Mouse (Mus musculus) gastrocnemius, adult 2 months (tissue): ENCODE measurements around the gene Gm20521. TPM values are rescaled to one million over a fixed set of nuclear protein-coding genes. Genes with fewer than 3 reads are reported as not detected.
"Not testable (repeated sequence)": the region's sequence is repeated elsewhere in the genome, so short reads cannot be mapped to it uniquely, and the experiment has no call there.

Experiments
- DNase-seq: peaks from one replicate; pipeline ENCODE4 v3.0.0; 2022
- H3K27ac ChIP-seq: fragments of 200-600 bp; 2 replicates; pipeline ENCODE4 v1.8.1; 2022; ENCODE audit warnings: mild to moderate bottlenecking
- H3K4me3 ChIP-seq: fragments of 200-600 bp; 2 replicates; pipeline ENCODE4 v1.8.1; 2022; ENCODE audit warnings: mild to moderate bottlenecking, moderate library complexity
- CTCF ChIP-seq: fragments of 200-600 bp; IDR thresholded peaks from 2 replicates; pipeline ENCODE4 v1.8.1; 2022; ENCODE audit warnings: antibody characterized with exemption, mild to moderate bottlenecking, moderate library complexity
- intact Hi-C: fragments of 180-260 bp; cut with DNase I; formaldehyde crosslinking; loops from one replicate; pipeline ENCODE4 v1.15.1; 2025
- total RNA-seq, 2 experiments: library from RNA; stranded (reverse); gene quantifications; 2 replicates each; pipeline ENCODE4 v1.2.3; 2021

The Gm20521 gene
- total RNA-seq, 2 experiments from 2014 or later = 0.56 to 4.4 TPM

GRCm38 (mm10) chr14:54942479-54942878, 59.2 kb downstream of the Gm20521 start:
- intact Hi-C loops = no loop called here
- TF ChIP-seq CTCF = no peak
- Histone ChIP-seq H3K27ac (no peak overlapping the region), H3K4me3 (no peak overlapping the region)
- DNase-seq = no peak

- TF ChIP-seq CTCF = no peak
- H3K27ac ChIP-seq = no peak overlapping the region
- intact Hi-C loops = no loop called here
- H3K4me3 ChIP-seq = no peak overlapping the region
- no peak for DNase-seq
Observed at GRCm38 (mm10) chr14:54943971-54944370, 60.7 kb downstream of the Gm20521 start.

GRCm38 (mm10) chr14:54944939-54945338, 61.7 kb downstream of the Gm20521 start:
- H3K4me3 ChIP-seq = no peak overlapping the region
- intact Hi-C loops = no loop called here
- no peak for DNase-seq
- no peak for TF ChIP-seq CTCF
- no peak overlapping the region for H3K27ac ChIP-seq

GRCm38 (mm10) chr14:54945975-54946704, 62.9 kb downstream of the Gm20521 start:
- Histone ChIP-seq H3K4me3 (no peak overlapping the region), H3K27ac (no peak overlapping the region)
- intact Hi-C loops = no loop called here
- DNase-seq = no peak
- no peak for TF ChIP-seq CTCF

GRCm38 (mm10) chr14:54947008-54947407, 63.8 kb downstream of the Gm20521 start:
- H3K4me3 ChIP-seq, H3K27ac ChIP-seq, intact Hi-C loops, DNase-seq: not testable (repeated sequence)

Other genes with a start within 250 kb of the Gm20521 start
- gene Gm17606, start 242.5 kb upstream of the Gm20521 start, total RNA-seq = not detected
- under 1 TPM; 0.46 to 0.53 TPM for gene Cdh24, start 242.1 kb upstream of the Gm20521 start, total RNA-seq
- gene 1700123O20Rik, start 197.2 kb upstream of the Gm20521 start, total RNA-seq = 10 to 100 TPM in 1 of 2 experiments, 1 to 10 TPM in 1; 7.0 to 11.0 TPM
- 10 to 100 TPM; 75.5 to 81.7 TPM for gene Acin1, start 196.5 kb upstream of the Gm20521 start, total RNA-seq
- not detected for gene Gm29776, start 184.6 kb upstream of the Gm20521 start, total RNA-seq
- gene Cebpe, start 171.3 kb upstream of the Gm20521 start, total RNA-seq = not detected
- 10 to 100 TPM; 21.4 to 23.6 TPM for gene Slc7a8, start 101.5 kb upstream of the Gm20521 start, total RNA-seq
- gene Rnf212b, start 69.3 kb upstream of the Gm20521 start, total RNA-seq = 1 to 10 TPM; 1.0 to 5.0 TPM
- gene Homez, start 12.5 kb upstream of the Gm20521 start, total RNA-seq = 1 to 10 TPM; 3.0 to 5.2 TPM
- gene Ppp1r3e, start 5.9 kb upstream of the Gm20521 start, total RNA-seq = 1 to 10 TPM; 2.6 to 3.5 TPM
- gene Bcl2l2, start 64 bp upstream of the Gm20521 start, total RNA-seq = 10 to 100 TPM; 23.1 to 26.8 TPM
- gene Pabpn1, start 9.1 kb downstream of the Gm20521 start, total RNA-seq = 10 to 100 TPM; 52.5 to 63.3 TPM
- gene Slc22a17, start 29.7 kb downstream of the Gm20521 start, total RNA-seq = 1 to 10 TPM; 1.0 to 1.4 TPM
- gene Efs, start 42.7 kb downstream of the Gm20521 start, total RNA-seq = 1 to 10 TPM; 1.1 to 1.4 TPM
- not detected for gene Il25, start 49.3 kb downstream of the Gm20521 start, total RNA-seq
- gene Cmtm5, start 52.8 kb downstream of the Gm20521 start, total RNA-seq = under 1 TPM in 1 of 2 experiments, not detected in 1; 0.25 TPM
- 100 to 1,000 TPM; 109 to 348 TPM for gene Myh6, start 83.5 kb downstream of the Gm20521 start, total RNA-seq
- gene Gm17428, start 93.5 kb downstream of the Gm20521 start, total RNA-seq = not detected
- 1,000 to 10,000 TPM in 1 of 2 experiments, 100 to 1,000 TPM in 1; 520 to 1,662 TPM for gene Myh7, start 111.2 kb downstream of the Gm20521 start, total RNA-seq
- 10 to 100 TPM; 18.1 to 19.9 TPM for gene Ngdn, start 132.0 kb downstream of the Gm20521 start, total RNA-seq
- gene Zfhx2, start 208.9 kb downstream of the Gm20521 start, total RNA-seq = 1 to 10 TPM; 5.1 to 6.0 TPM
- 10 to 100 TPM; 12.6 to 14.3 TPM for gene Thtpa, start 211.3 kb downstream of the Gm20521 start, total RNA-seq
- 1 to 10 TPM; 5.3 to 6.0 TPM for gene Ap1g2, start 223.2 kb downstream of the Gm20521 start, total RNA-seq
- gene Jph4, start 233.5 kb downstream of the Gm20521 start, total RNA-seq = under 1 TPM in 1 of 2 experiments, not detected in 1; 0.08 TPM